Mouse (Mus musculus): Measurements from ENCODE around the gene Dnah7c.
"Not testable (repeated sequence)": the region's sequence is repeated elsewhere in the genome, so short reads cannot be mapped to it uniquely, and the experiment has no call there.

Gene Dnah7c

GRCm38 (mm10) chr1:46425137-46425925 is at the start of gene Dnah7c:
Gene Dnah7c, plus strand, starts transcription at chr1:46425592.
- peak in 1 of 2 experiments; percentile 6 for DNase-seq (ENCODE audit: low read depth in 2 of 2, low spot score in 2 of 2)

GRCm38 (mm10) chr1:46380641-46381040 is 44.8 kb upstream of the Dnah7c start:
- not testable (repeated sequence) for DNase-seq (ENCODE audit: low read depth in 2 of 2, low spot score in 2 of 2)

- DNase-seq (ENCODE audit: low read depth in 2 of 2, low spot score in 2 of 2), result not testable (repeated sequence)
Observed at GRCm38 (mm10) chr1:46394681-46395297, 30.6 kb upstream of the Dnah7c start.

- no peak for DNase-seq (ENCODE audit: low read depth in 2 of 2, low spot score in 2 of 2)
Observed at GRCm38 (mm10) chr1:46408324-46409115, 16.9 kb upstream of the Dnah7c start.

GRCm38 (mm10) chr1:46414798-46415197 is 10.6 kb upstream of the Dnah7c start:
- not testable (repeated sequence) for DNase-seq (ENCODE audit: low read depth in 2 of 2, low spot score in 2 of 2)

- not testable (repeated sequence) for DNase-seq (ENCODE audit: low read depth in 2 of 2, low spot score in 2 of 2)
Observed at GRCm38 (mm10) chr1:46416946-46417345, 8.4 kb upstream of the Dnah7c start.

GRCm38 (mm10) chr1:46418966-46419365 is 6.4 kb upstream of the Dnah7c start:
- not testable (repeated sequence) for DNase-seq (ENCODE audit: low read depth in 2 of 2, low spot score in 2 of 2)

- DNase-seq (ENCODE audit: low read depth in 2 of 2, low spot score in 2 of 2), result no peak
Observed at GRCm38 (mm10) chr1:46428401-46428800, 3.0 kb downstream of the Dnah7c start.

- DNase-seq (ENCODE audit: low read depth in 2 of 2, low spot score in 2 of 2), result not testable (repeated sequence)
Observed at GRCm38 (mm10) chr1:46514671-46515070, 89.3 kb downstream of the Dnah7c start.

GRCm38 (mm10) chr1:46521032-46521431 is 95.6 kb downstream of the Dnah7c start:
- DNase-seq (ENCODE audit: low read depth in 2 of 2, low spot score in 2 of 2), result no peak

GRCm38 (mm10) chr1:46526537-46526936 is 101.1 kb downstream of the Dnah7c start:
- not testable (repeated sequence) for DNase-seq (ENCODE audit: low read depth in 2 of 2, low spot score in 2 of 2)

- no peak for DNase-seq (ENCODE audit: low read depth in 2 of 2, low spot score in 2 of 2)
Observed at GRCm38 (mm10) chr1:46544812-46545421, 119.5 kb downstream of the Dnah7c start.

- no peak for DNase-seq (ENCODE audit: low read depth in 2 of 2, low spot score in 2 of 2)
Observed at GRCm38 (mm10) chr1:46580385-46580784, 155.0 kb downstream of the Dnah7c start.

- not testable (repeated sequence) for DNase-seq (ENCODE audit: low read depth in 2 of 2, low spot score in 2 of 2)
Observed at GRCm38 (mm10) chr1:46593826-46594225, 168.4 kb downstream of the Dnah7c start.

GRCm38 (mm10) chr1:46596343-46596742 is 171.0 kb downstream of the Dnah7c start:
- DNase-seq (ENCODE audit: low read depth in 2 of 2, low spot score in 2 of 2), result not testable (repeated sequence)

- DNase-seq (ENCODE audit: low read depth in 2 of 2, low spot score in 2 of 2), result no peak
Observed at GRCm38 (mm10) chr1:46620331-46620730, 194.9 kb downstream of the Dnah7c start.

- DNase-seq (ENCODE audit: low read depth in 2 of 2, low spot score in 2 of 2), result not testable (repeated sequence)
Observed at GRCm38 (mm10) chr1:46625914-46626313, 200.5 kb downstream of the Dnah7c start.

- DNase-seq (ENCODE audit: low read depth in 2 of 2, low spot score in 2 of 2), result not testable (repeated sequence)
Observed at GRCm38 (mm10) chr1:46649821-46650220, 224.4 kb downstream of the Dnah7c start.

GRCm38 (mm10) chr1:46652721-46653120 is 227.3 kb downstream of the Dnah7c start:
- DNase-seq (ENCODE audit: low read depth in 2 of 2, low spot score in 2 of 2), result not testable (repeated sequence)

GRCm38 (mm10) chr1:46724810-46725209 is 299.4 kb downstream of the Dnah7c start:
- not testable (repeated sequence) for DNase-seq (ENCODE audit: low read depth in 2 of 2, low spot score in 2 of 2)

GRCm38 (mm10) chr1:46725266-46725665 is 299.9 kb downstream of the Dnah7c start:
- DNase-seq (ENCODE audit: low read depth in 2 of 2, low spot score in 2 of 2), result no peak

Data from CD8-positive naive resting alpha-beta T cell, adult 2 months (primary cell).